Mouse (Mus musculus): Measurements from ENCODE around the gene Adrb1. TPM values are rescaled to one million over a fixed set of nuclear protein-coding genes. Genes with fewer than 3 reads are reported as not detected.

Gene Adrb1
- polyA plus RNA-seq, 1 experiment = 6.6 TPM

- no peaks in the 10 kb centered on the region for H3K36me3 ChIP-seq (ENCODE audit: control insufficient read depth, insufficient read depth, low read length)
- H3K27me3 ChIP-seq (ENCODE audit: control insufficient read depth, insufficient read depth, low read length) = no peaks in the 10 kb centered on the region
- H3K4me3 ChIP-seq (ENCODE audit: control insufficient read depth, insufficient read depth, low read length) = no peak overlapping the region
- DNase-seq = no peak
- H3K4me1 ChIP-seq (replicated peaks; ENCODE audit: control insufficient read depth, insufficient read depth, low read length) = peaks cover 44% of the 10 kb centered on the region
- no peak overlapping the region; the same call in 1 of the 2 replicates for H3K27ac ChIP-seq (ENCODE audit: control insufficient read depth, insufficient read depth, low read length)
- no peak for TF ChIP-seq CTCF (IDR thresholded peaks at IDR 0.05; ENCODE audit: borderline replicate concordance, control insufficient read depth, extremely low read depth, insufficient read depth, low read length, poor library complexity)
- TF ChIP-seq POLR2A (IDR thresholded peaks at IDR 0.05; ENCODE audit: control insufficient read depth, extremely low read depth, insufficient read depth, low read length, poor library complexity) = no peak
- WGBS = 93% methylated on average over 10 of the region's 10 CpGs
Observed at GRCm38 (mm10) chr19:56687676-56688075, 34.3 kb upstream of the Adrb1 start.

GRCm38 (mm10) chr19:56688661-56689335 is 33.2 kb upstream of the Adrb1 start:
- Histone ChIP-seq H3K27me3 (ENCODE audit: control insufficient read depth, insufficient read depth, low read length) (no peaks in the 10 kb centered on the region), H3K36me3 (ENCODE audit: control insufficient read depth, insufficient read depth, low read length) (no peaks in the 10 kb centered on the region), H3K4me1 (replicated peaks; ENCODE audit: control insufficient read depth, insufficient read depth, low read length) (peaks cover 37% of the 10 kb centered on the region), H3K27ac (ENCODE audit: control insufficient read depth, insufficient read depth, low read length) (no peak overlapping the region), H3K4me3 (ENCODE audit: control insufficient read depth, insufficient read depth, low read length) (no peak overlapping the region)
- no peak for DNase-seq
- TF ChIP-seq POLR2A (IDR thresholded peaks at IDR 0.05; ENCODE audit: control insufficient read depth, extremely low read depth, insufficient read depth, low read length, poor library complexity) (no peak), CTCF (IDR thresholded peaks at IDR 0.05; ENCODE audit: borderline replicate concordance, control insufficient read depth, extremely low read depth, insufficient read depth, low read length, poor library complexity) (no peak)
- 91% methylated on average over 12 of the region's 12 CpGs for WGBS

DNA sequence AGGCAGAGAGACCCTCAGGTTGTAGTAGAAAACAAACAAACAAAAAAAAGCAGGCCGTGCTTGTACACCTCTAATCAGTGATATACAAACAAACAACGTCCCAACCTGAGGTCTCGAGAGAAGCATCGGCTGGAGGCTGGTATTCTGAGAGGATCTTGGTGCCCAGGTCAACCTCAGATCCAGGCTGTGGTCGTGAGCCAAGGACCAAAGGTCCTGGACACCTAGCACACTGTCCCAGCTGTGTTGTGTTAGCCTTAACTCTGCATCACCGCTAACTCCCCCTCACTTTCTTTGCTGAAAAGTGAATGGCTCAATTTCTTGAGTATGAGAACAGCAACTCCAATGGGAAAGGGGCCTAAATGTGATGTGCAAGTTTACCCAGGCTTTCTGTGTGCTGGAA is 32.5 kb upstream of the Adrb1 start:
- WGBS = 93% methylated on average over 6 of the region's 6 CpGs
- no peak for TF ChIP-seq POLR2A (IDR thresholded peaks at IDR 0.05; ENCODE audit: control insufficient read depth, extremely low read depth, insufficient read depth, low read length, poor library complexity)
- no peak for TF ChIP-seq CTCF (IDR thresholded peaks at IDR 0.05; ENCODE audit: borderline replicate concordance, control insufficient read depth, extremely low read depth, insufficient read depth, low read length, poor library complexity)
- H3K4me1 ChIP-seq (replicated peaks; ENCODE audit: control insufficient read depth, insufficient read depth, low read length) = peaks cover 34% of the 10 kb centered on the region
- H3K27ac ChIP-seq (ENCODE audit: control insufficient read depth, insufficient read depth, low read length) = no peak overlapping the region
- no peak for DNase-seq
- H3K27me3 ChIP-seq (ENCODE audit: control insufficient read depth, insufficient read depth, low read length) = no peaks in the 10 kb centered on the region
- H3K4me3 ChIP-seq (ENCODE audit: control insufficient read depth, insufficient read depth, low read length) = no peak overlapping the region
- H3K36me3 ChIP-seq (ENCODE audit: control insufficient read depth, insufficient read depth, low read length) = no peaks in the 10 kb centered on the region

DNA sequence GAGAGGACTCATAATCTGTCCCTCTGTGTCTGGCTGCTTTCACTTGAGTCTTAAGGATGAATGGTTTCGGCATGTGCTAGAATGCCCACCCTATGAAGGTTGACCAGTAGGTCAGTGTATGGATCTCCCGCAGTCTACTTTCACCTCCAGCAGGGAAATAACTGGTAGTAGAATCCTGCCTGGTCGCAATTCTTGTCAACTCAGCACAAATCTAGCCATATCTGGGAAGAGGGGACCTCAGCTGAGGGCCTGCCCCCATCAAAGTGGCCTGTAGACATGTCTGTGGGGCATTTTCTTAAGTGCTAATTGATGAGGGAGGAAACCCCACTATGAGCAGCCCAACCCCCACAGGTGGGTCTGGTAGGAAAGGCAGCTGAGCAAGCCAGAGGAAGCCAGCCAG is 30.9 kb upstream of the Adrb1 start:
- Histone ChIP-seq H3K4me1 (replicated peaks; ENCODE audit: control insufficient read depth, insufficient read depth, low read length) (peaks cover 20% of the 10 kb centered on the region), H3K27ac (ENCODE audit: control insufficient read depth, insufficient read depth, low read length) (no peak overlapping the region), H3K36me3 (ENCODE audit: control insufficient read depth, insufficient read depth, low read length) (no peaks in the 10 kb centered on the region), H3K27me3 (ENCODE audit: control insufficient read depth, insufficient read depth, low read length) (no peaks in the 10 kb centered on the region), H3K4me3 (ENCODE audit: control insufficient read depth, insufficient read depth, low read length) (no peak overlapping the region)
- no peak for TF ChIP-seq POLR2A (IDR thresholded peaks at IDR 0.05; ENCODE audit: control insufficient read depth, extremely low read depth, insufficient read depth, low read length, poor library complexity)
- no peak for TF ChIP-seq CTCF (IDR thresholded peaks at IDR 0.05; ENCODE audit: borderline replicate concordance, control insufficient read depth, extremely low read depth, insufficient read depth, low read length, poor library complexity)
- 99% methylated on average over 3 of the region's 3 CpGs for WGBS
- DNase-seq = no peak

- 84% methylated on average over 5 of the region's 5 CpGs for WGBS
- Histone ChIP-seq H3K27ac (ENCODE audit: control insufficient read depth, insufficient read depth, low read length) (no peak overlapping the region), H3K27me3 (ENCODE audit: control insufficient read depth, insufficient read depth, low read length) (no peaks in the 10 kb centered on the region), H3K4me3 (ENCODE audit: control insufficient read depth, insufficient read depth, low read length) (no peak overlapping the region), H3K4me1 (replicated peaks; ENCODE audit: control insufficient read depth, insufficient read depth, low read length) (peaks cover 7% of the 10 kb centered on the region), H3K36me3 (ENCODE audit: control insufficient read depth, insufficient read depth, low read length) (no peaks in the 10 kb centered on the region)
- no peak for TF ChIP-seq CTCF (IDR thresholded peaks at IDR 0.05; ENCODE audit: borderline replicate concordance, control insufficient read depth, extremely low read depth, insufficient read depth, low read length, poor library complexity)
- no peak for TF ChIP-seq POLR2A (IDR thresholded peaks at IDR 0.05; ENCODE audit: control insufficient read depth, extremely low read depth, insufficient read depth, low read length, poor library complexity)
- no peak for DNase-seq
Observed at GRCm38 (mm10) chr19:56692451-56692850, 29.5 kb upstream of the Adrb1 start.

DNA sequence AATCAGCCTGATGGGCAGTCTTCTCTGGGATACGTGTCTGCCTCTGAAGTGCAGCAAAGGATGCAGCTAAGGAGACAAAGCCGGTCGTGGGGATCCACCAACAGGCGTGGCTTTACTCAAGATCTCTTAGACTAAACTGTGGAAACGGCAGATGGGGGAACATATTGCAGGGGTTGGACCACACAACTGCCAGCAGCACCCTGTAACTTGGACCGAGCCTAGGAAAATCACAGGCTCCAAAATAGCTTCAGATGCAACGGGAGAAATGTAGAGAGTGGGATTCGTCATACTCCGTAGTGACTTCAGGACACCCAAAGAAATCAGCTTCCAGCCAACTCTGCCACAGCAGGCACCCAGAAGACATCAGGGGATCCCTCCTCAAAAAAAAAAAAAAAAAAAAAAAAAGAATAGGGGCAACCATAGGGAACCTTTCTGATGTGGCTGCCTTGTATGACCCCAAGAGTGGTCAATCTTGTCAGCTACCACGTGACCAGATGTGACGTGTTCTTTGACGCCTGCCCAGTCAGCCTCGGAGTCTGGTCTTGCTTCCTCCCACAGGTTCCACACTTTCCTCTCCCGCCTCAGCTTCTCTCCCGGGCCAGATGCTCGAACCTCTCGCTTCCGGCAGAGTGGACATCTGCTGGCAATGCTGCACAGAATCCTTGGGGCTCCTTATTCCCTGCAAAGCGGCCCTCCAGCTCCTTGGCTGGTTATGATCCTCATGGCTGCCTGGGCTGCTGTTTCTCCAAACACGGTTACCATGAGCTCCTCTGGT is 24.4 kb upstream of the Adrb1 start:
- TF ChIP-seq CTCF (IDR thresholded peaks at IDR 0.05; ENCODE audit: borderline replicate concordance, control insufficient read depth, extremely low read depth, insufficient read depth, low read length, poor library complexity) = no peak
- no peak for TF ChIP-seq POLR2A (IDR thresholded peaks at IDR 0.05; ENCODE audit: control insufficient read depth, extremely low read depth, insufficient read depth, low read length, poor library complexity)
- WGBS = 92% methylated on average over 20 of the region's 20 CpGs
- Histone ChIP-seq H3K4me3 (ENCODE audit: control insufficient read depth, insufficient read depth, low read length) (no peak overlapping the region), H3K27ac (ENCODE audit: control insufficient read depth, insufficient read depth, low read length) (no peak overlapping the region), H3K27me3 (ENCODE audit: control insufficient read depth, insufficient read depth, low read length) (no peaks in the 10 kb centered on the region), H3K4me1 (replicated peaks; ENCODE audit: control insufficient read depth, insufficient read depth, low read length) (no peaks in the 10 kb centered on the region), H3K36me3 (ENCODE audit: control insufficient read depth, insufficient read depth, low read length) (no peaks in the 10 kb centered on the region)
- DNase-seq = no peak

Data from thymus, adult 2 months (tissue).